Mouse (Mus musculus): Measurements from ENCODE around the gene Wrap53.
"Not testable (repeated sequence)": the region's sequence is repeated elsewhere in the genome, so short reads cannot be mapped to it uniquely, and the experiment has no call there.

The Wrap53 gene

GRCm38 (mm10) chr11:69530755-69531154 lies 49.3 kb downstream of the Wrap53 start:
- DNase-seq (ENCODE audit: low read depth) = not testable (repeated sequence)

- not testable (repeated sequence) for DNase-seq (ENCODE audit: low read depth)
Observed at GRCm38 (mm10) chr11:69530281-69530680, 49.8 kb downstream of the Wrap53 start.

- DNase-seq (ENCODE audit: low read depth) = no peak
Observed at GRCm38 (mm10) chr11:69528031-69528390, 52.0 kb downstream of the Wrap53 start.

- no peak for DNase-seq (ENCODE audit: low read depth)
Observed at GRCm38 (mm10) chr11:69527098-69528030, 52.7 kb downstream of the Wrap53 start.

GRCm38 (mm10) chr11:69526631-69527030 lies 53.4 kb downstream of the Wrap53 start:
- no peak for DNase-seq (ENCODE audit: low read depth)

GRCm38 (mm10) chr11:69525661-69526060 lies 54.4 kb downstream of the Wrap53 start:
- DNase-seq (ENCODE audit: low read depth) = no peak

GRCm38 (mm10) chr11:69523651-69524050 lies 56.4 kb downstream of the Wrap53 start:
- DNase-seq (ENCODE audit: low read depth) = no peak

GRCm38 (mm10) chr11:69521526-69522149 lies 58.4 kb downstream of the Wrap53 start:
- no peak for DNase-seq (ENCODE audit: low read depth)

- no peak for DNase-seq (ENCODE audit: low read depth)
Observed at GRCm38 (mm10) chr11:69519976-69520375, 60.1 kb downstream of the Wrap53 start.

- no peak for DNase-seq (ENCODE audit: low read depth)
Observed at GRCm38 (mm10) chr11:69516661-69517060, 63.4 kb downstream of the Wrap53 start.

GRCm38 (mm10) chr11:69516151-69516640 lies 63.9 kb downstream of the Wrap53 start:
- no peak for DNase-seq (ENCODE audit: low read depth)

- peak; percentile 82 for DNase-seq (ENCODE audit: low read depth)
Observed at GRCm38 (mm10) chr11:69513840-69514239, 66.2 kb downstream of the Wrap53 start.
